Mouse (Mus musculus) lung, adult 2 months (tissue): ENCODE results near the gene Vangl1.

Source experiments
- CTCF ChIP-seq: fragments of 200-500 bp; IDR thresholded peaks from 2 replicates; pipeline ENCODE4 v1.5.1; 2011; ENCODE audit warnings: mild to moderate bottlenecking, low read length, control low read depth; ENCODE audit not compliant: insufficient read depth
- POLR2A ChIP-seq: fragments of 200-500 bp; IDR thresholded peaks from 2 replicates; pipeline ENCODE4 v1.6.1; 2011; ENCODE audit warnings: low read depth, mild to moderate bottlenecking, control low read depth, low read length, borderline replicate concordance; ENCODE audit errors: extremely low read depth

DNA sequence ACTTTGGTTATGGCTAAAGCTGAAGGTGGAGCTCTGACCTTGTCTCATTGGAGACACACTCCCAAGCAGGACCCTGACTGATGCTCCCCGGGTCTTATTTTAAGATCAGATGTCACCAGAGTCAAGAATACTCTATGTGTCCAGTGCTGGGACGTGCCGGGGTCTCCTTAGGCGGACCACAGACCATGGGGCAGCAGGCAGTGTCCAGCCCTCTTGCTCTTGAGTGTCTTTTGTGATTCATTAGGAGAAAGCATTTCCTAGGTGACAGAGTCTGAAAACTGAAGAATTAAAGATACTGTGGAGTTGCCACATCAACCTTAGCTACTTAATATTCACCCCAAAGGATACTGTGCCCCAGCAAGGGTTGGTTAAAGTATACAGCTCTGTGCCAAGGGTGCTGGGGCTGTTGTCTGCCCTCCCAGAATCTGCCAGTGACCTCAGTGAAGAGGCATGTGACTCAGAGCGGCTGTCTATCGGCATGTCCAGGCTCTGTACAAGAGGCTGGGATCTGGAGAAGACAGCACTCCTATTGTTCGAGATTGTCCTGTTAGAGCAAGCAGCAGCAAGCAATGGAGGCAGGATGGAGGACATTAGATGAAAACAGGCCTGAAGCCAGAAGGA lies 92.4 kb downstream of the Vangl1 start:
- TF ChIP-seq CTCF, result no peak
- no peak for TF ChIP-seq POLR2A
